Mouse (Mus musculus): Measurements from ENCODE around the gene Itga1. TPM values are rescaled to one million over a fixed set of nuclear protein-coding genes. Genes with fewer than 3 reads are reported as not detected.
A peak's percentile ranks its signal among the peaks of the same experiment; 100 is the strongest.

Gene Itga1
- total and polyA plus RNA-seq, 2 experiments from 2014 or later, result 3.2 to 8.2 TPM

DNA sequence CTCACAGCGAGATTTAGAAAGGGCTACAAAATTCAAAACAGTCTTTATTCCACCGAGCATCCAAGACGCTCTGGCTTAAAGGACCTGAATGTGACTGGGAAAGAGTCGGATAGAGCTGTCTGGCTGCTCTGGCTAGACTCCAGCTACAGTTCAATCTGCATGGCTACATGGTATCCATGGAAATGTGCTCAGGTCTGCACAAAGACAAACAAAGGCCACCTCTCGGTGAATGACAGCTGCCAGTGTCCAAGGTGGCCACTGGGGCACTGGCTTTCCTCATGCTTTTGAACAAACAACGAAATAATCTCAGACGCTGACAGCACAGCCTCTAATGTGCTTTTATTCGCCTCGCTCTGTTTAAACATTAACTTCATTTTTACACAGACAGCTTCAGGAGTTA, 178.4 kb downstream of the Itga1 start:
- TF ChIP-seq CTCF (IDR thresholded peaks at IDR 0.05; ENCODE audit: low read depth), result no peak
- Histone ChIP-seq H3K4me1 (ENCODE audit: insufficient read depth) (peaks cover 3% of the 10 kb centered on the region; the same call in 1 of the 2 replicates), H3K27ac (ENCODE audit: low read depth, low read length) (peak overlapping the region; percentile 35; the same call in 1 of the 2 replicates), H3K27me3 (ENCODE audit: insufficient read depth, low read length) (no peaks in the 10 kb centered on the region), H3K9ac (no peak overlapping the region), H3K4me3 (ENCODE audit: low read depth, low read length) (no peak overlapping the region), H3K36me3 (ENCODE audit: insufficient read depth) (no peaks in the 10 kb centered on the region), H3K4me2 (ENCODE audit: low read depth) (peak overlapping the region; percentile 28), H3K9me3 (ENCODE audit: low read length) (0 out of 2 replicates have a peak, but pooled peaks cover 4% of the 10 kb centered on the region)
- 5% methylated on average over 9 of the region's 9 CpGs for WGBS
- DNase-seq, result peak; percentile 36
- ATAC-seq, result peak; percentile 88

DNA sequence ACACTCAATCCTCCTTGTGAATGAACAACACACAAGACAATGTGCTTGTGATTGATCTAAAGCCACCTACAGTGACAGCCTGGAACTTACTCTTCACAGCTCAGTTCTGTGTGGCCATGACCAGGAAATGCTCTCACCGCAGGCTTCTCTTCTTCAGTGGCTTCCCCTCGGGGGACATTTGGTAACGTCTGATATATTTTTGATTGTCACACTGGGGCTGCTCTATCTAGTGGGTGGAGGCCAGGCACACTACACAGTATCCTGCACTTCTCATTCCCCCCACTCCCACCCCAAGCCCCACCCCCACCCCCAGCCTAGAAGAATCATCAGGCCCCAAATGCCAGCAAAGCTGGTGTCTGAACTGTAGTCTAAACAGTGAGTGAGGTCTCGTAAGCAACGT, 186.0 kb downstream of the Itga1 start:
- no peak overlapping the region for H3K4me2 ChIP-seq (ENCODE audit: low read depth)
- no peak overlapping the region for H3K4me3 ChIP-seq (ENCODE audit: low read depth, low read length)
- TF ChIP-seq CTCF (IDR thresholded peaks at IDR 0.05; ENCODE audit: low read depth), result no peak
- ATAC-seq, result no peak
- DNase-seq, result no peak
- 0 out of 2 replicates have a peak, but pooled peaks cover 4% of the 10 kb centered on the region for H3K9me3 ChIP-seq (ENCODE audit: low read length)
- H3K4me1 ChIP-seq (ENCODE audit: insufficient read depth), result no peaks in the 10 kb centered on the region
- no peak overlapping the region for H3K9ac ChIP-seq
- 81% methylated on average over 5 of the region's 5 CpGs for WGBS
- no peaks in the 10 kb centered on the region for H3K36me3 ChIP-seq (ENCODE audit: insufficient read depth)
- H3K27ac ChIP-seq (ENCODE audit: low read depth, low read length), result no peak overlapping the region
- no peaks in the 10 kb centered on the region for H3K27me3 ChIP-seq (ENCODE audit: insufficient read depth, low read length)

DNA sequence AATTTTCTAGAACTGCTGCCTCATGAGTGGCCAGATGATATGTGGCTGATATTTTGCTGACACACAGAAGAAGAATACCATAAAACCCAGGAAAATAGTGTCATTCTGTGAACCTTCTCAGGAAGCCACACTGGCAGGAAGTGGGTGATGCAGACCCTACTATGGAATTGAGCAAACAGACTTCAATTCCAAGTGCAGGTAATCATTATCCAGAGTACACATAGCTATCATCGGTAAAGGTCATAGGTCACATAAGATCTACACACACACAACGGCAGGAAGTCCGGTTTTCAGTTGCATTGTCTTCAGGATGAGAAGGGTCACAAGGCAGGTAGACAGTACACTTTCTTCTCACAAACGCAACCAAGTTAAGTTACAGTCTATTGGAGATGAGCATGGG, 186.8 kb downstream of the Itga1 start:
- no peak for TF ChIP-seq CTCF (IDR thresholded peaks at IDR 0.05; ENCODE audit: low read depth)
- H3K27me3 ChIP-seq (ENCODE audit: insufficient read depth, low read length), result no peaks in the 10 kb centered on the region
- no peak for ATAC-seq
- no peak overlapping the region for H3K4me2 ChIP-seq (ENCODE audit: low read depth)
- H3K27ac ChIP-seq (ENCODE audit: low read depth, low read length), result no peak overlapping the region
- H3K4me3 ChIP-seq (ENCODE audit: low read depth, low read length), result no peak overlapping the region
- H3K9me3 ChIP-seq (ENCODE audit: low read length), result 0 out of 2 replicates have a peak, but pooled peaks cover 1% of the 10 kb centered on the region
- DNase-seq, result no peak
- WGBS, result 89% methylated on average over 4 of the region's 4 CpGs
- H3K36me3 ChIP-seq (ENCODE audit: insufficient read depth), result no peaks in the 10 kb centered on the region
- no peaks in the 10 kb centered on the region for H3K4me1 ChIP-seq (ENCODE audit: insufficient read depth)
- H3K9ac ChIP-seq, result no peak overlapping the region

DNA sequence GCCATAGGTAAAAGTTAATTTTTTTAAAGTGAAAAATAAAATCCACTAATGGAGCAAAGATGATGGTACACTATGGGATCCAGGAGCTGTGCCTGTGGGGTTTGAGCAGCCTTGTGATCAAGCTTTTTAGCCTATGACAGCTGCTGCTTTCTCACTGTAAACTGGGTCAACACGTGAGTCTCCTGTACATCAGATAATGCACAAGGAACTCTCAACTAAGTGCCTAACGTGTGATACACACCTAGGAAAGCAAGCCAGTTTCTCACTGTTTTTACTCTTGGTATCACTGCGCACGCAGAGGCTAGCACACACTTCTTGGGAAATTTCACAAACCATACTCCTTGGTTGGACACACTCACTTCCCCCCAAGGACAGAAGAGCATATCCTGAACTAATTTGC, 187.2 kb downstream of the Itga1 start:
- H3K9ac ChIP-seq, result no peak overlapping the region
- no peaks in the 10 kb centered on the region for H3K36me3 ChIP-seq (ENCODE audit: insufficient read depth)
- H3K4me3 ChIP-seq (ENCODE audit: low read depth, low read length), result no peak overlapping the region
- TF ChIP-seq CTCF (IDR thresholded peaks at IDR 0.05; ENCODE audit: low read depth), result no peak
- H3K9me3 ChIP-seq (ENCODE audit: low read length), result no peaks in the 10 kb centered on the region
- H3K4me1 ChIP-seq (ENCODE audit: insufficient read depth), result no peaks in the 10 kb centered on the region
- ATAC-seq, result no peak
- no peak overlapping the region for H3K27ac ChIP-seq (ENCODE audit: low read depth, low read length)
- H3K27me3 ChIP-seq (ENCODE audit: insufficient read depth, low read length), result no peaks in the 10 kb centered on the region
- DNase-seq, result no peak
- no peak overlapping the region for H3K4me2 ChIP-seq (ENCODE audit: low read depth)
- WGBS, result 83% methylated on average over 4 of the region's 4 CpGs

DNA sequence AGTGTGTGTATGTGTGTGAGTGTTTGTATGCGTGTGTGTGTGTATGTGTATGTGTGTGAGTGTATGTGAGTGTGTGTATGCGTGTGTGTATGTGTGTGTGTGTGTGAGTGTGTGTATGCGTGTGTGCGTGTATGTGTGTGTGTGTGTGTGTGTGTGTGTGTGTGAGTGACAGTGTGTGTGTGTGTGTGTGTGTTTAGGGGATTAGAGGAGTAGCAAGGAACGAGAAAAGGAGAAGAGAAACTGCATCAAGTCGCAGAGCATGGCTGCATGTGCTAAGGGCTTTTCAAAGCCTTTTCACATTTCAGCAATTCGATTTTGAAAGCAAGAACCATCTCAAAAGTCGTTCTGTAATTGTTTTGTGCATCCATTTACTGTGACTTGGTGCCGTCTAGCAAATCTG, 191.1 kb downstream of the Itga1 start:
- no peak overlapping the region for H3K4me2 ChIP-seq (ENCODE audit: low read depth)
- H3K36me3 ChIP-seq (ENCODE audit: insufficient read depth), result no peaks in the 10 kb centered on the region
- no peaks in the 10 kb centered on the region for H3K4me1 ChIP-seq (ENCODE audit: insufficient read depth)
- no peaks in the 10 kb centered on the region for H3K27me3 ChIP-seq (ENCODE audit: insufficient read depth, low read length)
- H3K9ac ChIP-seq, result no peak overlapping the region
- ATAC-seq, result no peak
- no peak overlapping the region for H3K27ac ChIP-seq (ENCODE audit: low read depth, low read length)
- no peak for DNase-seq
- no peaks in the 10 kb centered on the region for H3K9me3 ChIP-seq (ENCODE audit: low read length)
- H3K4me3 ChIP-seq (ENCODE audit: low read depth, low read length), result no peak overlapping the region
- WGBS, result 80% methylated on average over 9 of the region's 9 CpGs
- no peak for TF ChIP-seq CTCF (IDR thresholded peaks at IDR 0.05; ENCODE audit: low read depth)

DNA sequence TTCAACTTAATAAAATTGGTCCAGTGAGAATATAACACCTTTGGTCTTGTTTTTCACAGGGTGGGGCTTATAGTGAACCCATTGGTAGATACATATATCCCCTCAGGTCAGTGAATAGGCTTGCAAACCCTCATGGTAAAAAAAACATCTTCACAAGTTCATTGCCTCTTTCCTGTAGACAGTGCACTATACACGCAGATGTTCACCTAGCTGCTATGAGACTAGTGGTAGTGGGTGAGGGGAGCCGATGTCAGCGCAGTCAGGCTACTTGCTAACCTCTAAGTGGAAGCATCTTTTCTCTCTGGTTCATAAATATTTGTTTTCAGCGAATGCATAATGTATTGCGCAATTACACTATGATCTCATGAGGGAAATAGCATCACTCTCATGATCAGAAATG, 192.2 kb downstream of the Itga1 start:
- no peak for ATAC-seq
- WGBS, result 92% methylated on average over 5 of the region's 5 CpGs
- H3K36me3 ChIP-seq (ENCODE audit: insufficient read depth), result no peaks in the 10 kb centered on the region

DNA sequence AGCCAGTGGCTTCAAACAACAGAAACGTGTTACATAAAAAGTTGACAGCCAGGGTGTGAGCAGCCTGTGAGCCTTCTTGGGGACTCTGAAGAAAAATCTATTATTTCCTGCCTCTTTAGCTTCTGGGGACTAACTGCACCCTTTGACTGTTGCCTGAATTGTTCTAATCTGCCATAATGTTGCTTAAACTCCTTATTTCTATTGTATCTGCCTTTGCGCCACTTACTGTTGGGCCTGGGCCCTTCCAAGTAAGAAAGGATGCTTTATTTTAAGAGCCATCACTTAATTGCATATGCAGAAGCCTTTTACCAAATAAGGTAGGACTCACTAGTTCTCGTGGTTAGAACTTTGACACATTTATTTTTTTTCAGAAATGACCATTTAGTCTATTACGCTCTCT, 193.9 kb downstream of the Itga1 start:
- Histone ChIP-seq H3K27me3 (ENCODE audit: insufficient read depth, low read length) (no peaks in the 10 kb centered on the region), H3K27ac (ENCODE audit: low read depth, low read length) (no peak overlapping the region), H3K9me3 (ENCODE audit: low read length) (no peaks in the 10 kb centered on the region), H3K36me3 (ENCODE audit: insufficient read depth) (no peaks in the 10 kb centered on the region), H3K4me3 (ENCODE audit: low read depth, low read length) (no peak overlapping the region), H3K4me2 (ENCODE audit: low read depth) (no peak overlapping the region), H3K9ac (no peak overlapping the region), H3K4me1 (ENCODE audit: insufficient read depth) (no peaks in the 10 kb centered on the region)
- WGBS, result 79% methylated on average over 4 of the region's 4 CpGs
- no peak for TF ChIP-seq CTCF (IDR thresholded peaks at IDR 0.05; ENCODE audit: low read depth)
- no peak for DNase-seq
- ATAC-seq, result no peak

More for the DNA sequence above, 192.2 kb downstream of the Itga1 start:
- H3K27me3 ChIP-seq (ENCODE audit: insufficient read depth, low read length), result no peaks in the 10 kb centered on the region
- DNase-seq, result no peak
- H3K9me3 ChIP-seq (ENCODE audit: low read length), result no peaks in the 10 kb centered on the region
- H3K27ac ChIP-seq (ENCODE audit: low read depth, low read length), result no peak overlapping the region
- no peak overlapping the region for H3K4me2 ChIP-seq (ENCODE audit: low read depth)
- no peak overlapping the region for H3K4me3 ChIP-seq (ENCODE audit: low read depth, low read length)
- no peak for TF ChIP-seq CTCF (IDR thresholded peaks at IDR 0.05; ENCODE audit: low read depth)
- H3K9ac ChIP-seq, result no peak overlapping the region
- no peaks in the 10 kb centered on the region for H3K4me1 ChIP-seq (ENCODE audit: insufficient read depth)

Other genes with a start within 250 kb of the Itga1 start
- gene Itga2, start 169.9 kb downstream of the Itga1 start, total RNA-seq (2014; rRNA removed), result 0.77 and 0.86 TPM in 2 replicates
- gene Itga2, start 169.9 kb downstream of the Itga1 start, polyA plus RNA-seq (2015; fragmentation: Nextera tagmentation; extraction: Ambion mirVana), result 0.36 and 0.63 TPM in 2 replicates
- gene Pelo, start 11.8 kb downstream of the Itga1 start, total RNA-seq (2014; rRNA removed), result 10.1 and 12.2 TPM in 2 replicates
- 6.2 and 6.6 TPM in 2 replicates for gene Pelo, start 11.8 kb downstream of the Itga1 start, polyA plus RNA-seq (2015; fragmentation: Nextera tagmentation; extraction: Ambion mirVana)
- 3.1 and 4.1 TPM in 2 replicates for gene Gm49395, start within 50 bp of the Itga1 start, total RNA-seq (2014; rRNA removed)
- 3.5 TPM in 2 replicates for gene Gm49395, start within 50 bp of the Itga1 start, polyA plus RNA-seq (2015; fragmentation: Nextera tagmentation; extraction: Ambion mirVana)

All from forebrain, postnatal 0 days (tissue).